Mouse (Mus musculus) cerebellum, adult 18-20 months (tissue): ENCODE data around the gene Gm20388.

ENCODE experiments used
- DNase-seq, 2 experiments: peaks; one replicate each; pipeline ENCODE4 v3.0.0; 2021

Gene Gm20388

DNA sequence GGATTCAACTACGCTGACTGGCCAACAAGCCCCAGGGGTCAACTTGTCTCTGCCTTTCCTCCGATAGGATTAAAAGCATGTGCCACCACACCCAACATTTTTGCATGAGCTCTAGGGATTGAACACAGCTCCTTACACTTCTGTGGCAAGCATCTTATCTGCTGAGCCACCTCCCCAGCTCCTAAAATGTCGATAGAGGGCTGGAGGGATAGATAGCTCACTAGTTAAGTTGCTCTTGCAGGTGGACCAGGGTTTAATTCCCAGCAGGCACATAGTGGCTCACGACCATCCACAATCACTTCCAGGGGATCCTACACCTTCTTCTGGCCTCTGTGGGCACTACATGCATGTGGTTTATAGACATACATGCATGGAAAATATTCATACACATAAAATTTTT lies 1251.8 kb downstream of the Gm20388 start:
- DNase-seq = no peak

DNA sequence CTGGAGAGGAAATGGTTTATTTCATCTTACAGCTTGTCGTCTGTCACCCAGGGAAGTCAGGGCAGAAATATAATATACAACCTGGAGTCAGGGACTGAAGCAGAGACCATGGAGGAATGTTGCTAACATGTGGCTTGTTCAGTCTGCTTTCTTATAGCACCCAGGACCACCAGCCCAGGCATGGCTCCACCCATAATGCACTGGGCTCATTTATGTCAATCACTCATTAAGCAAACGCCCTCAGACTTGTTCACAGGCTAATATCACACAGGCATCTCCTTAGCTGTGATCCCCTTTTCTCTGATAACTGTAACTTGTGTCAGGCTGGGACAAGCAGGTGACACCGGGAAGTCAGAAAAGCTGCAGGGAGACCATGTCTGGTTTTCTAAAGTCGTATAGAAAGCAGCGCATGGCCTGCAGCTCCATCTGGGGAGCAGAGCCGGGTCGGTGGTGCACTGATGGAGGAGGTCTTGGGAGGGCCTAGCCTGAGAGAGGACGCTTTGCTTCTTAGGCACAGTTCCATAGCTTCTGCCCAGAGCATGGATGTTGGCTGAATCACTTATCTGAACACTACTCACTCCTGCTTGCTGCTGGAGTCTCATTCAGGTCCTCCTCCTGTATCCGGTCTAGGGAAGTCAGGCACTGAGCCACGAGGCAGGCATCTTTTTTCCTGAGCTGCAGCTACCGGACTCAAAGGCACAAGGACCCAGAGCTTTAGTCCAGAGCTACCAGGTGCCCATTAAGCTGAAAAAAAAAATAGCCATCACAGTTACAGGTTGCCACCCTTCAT lies 1252.5 kb downstream of the Gm20388 start:
- no peak for DNase-seq

DNA sequence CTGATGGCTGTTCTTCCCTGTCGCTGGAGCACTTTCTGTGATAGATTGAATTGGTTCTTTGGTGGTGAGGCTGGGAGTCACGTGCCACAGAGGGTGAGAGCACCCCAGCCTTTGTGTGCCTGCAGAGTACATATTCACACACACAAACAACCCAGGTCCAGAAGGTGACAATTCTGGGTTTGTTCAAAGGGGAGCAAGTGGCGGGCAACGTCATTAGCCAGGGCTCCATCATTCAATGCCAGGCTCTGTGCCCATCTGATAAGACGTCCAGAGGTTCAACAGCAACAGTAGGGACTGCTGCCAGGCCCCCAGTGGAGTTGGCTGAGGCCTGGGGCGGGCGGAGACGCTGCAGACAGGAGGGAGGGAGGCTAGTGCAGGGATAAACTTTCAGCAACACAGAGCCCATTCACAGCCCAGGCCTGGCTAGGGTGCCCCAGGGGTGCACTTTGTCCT lies 1253.4 kb downstream of the Gm20388 start:
- no peak for DNase-seq

DNA sequence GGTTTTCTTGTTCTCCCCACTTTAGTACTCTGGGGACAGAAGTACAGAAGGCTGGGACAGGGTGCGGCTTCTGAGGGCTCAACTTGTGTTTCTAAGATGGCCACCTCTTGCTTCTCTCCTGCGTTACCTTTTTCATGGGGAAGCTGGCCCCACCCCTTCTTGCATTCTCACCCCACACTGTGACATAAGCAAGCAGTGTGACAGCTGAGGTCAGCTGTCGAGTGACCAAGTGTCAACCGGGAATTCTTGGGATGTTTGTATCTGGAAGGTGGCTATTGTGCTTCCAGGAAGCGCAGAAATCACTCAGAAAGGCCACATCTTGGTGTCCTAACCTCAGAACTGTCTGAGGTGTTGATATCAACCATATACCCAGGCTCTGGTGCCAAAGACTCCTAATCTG lies 1257.4 kb downstream of the Gm20388 start:
- DNase-seq = no peak

DNA sequence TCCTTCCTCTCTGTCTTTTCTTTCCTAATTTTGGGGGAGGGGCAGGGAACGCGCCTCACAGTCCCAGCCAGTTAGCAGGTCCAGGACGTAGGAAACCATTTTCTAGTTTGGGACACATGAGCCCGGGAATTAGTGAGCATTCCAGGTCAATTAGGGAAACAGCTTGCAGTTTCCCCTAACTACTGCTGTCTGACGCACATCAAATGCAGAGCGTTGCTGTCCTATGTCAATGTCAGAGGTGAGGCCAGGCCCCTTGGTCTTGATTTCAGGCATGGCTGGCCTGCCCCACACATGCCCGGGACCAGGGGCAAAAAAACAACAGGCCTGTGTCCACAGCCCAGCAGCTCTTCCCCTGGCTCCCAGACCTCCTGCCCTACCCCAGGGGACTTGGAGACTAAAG lies 1259.5 kb downstream of the Gm20388 start:
- DNase-seq = no peak

DNA sequence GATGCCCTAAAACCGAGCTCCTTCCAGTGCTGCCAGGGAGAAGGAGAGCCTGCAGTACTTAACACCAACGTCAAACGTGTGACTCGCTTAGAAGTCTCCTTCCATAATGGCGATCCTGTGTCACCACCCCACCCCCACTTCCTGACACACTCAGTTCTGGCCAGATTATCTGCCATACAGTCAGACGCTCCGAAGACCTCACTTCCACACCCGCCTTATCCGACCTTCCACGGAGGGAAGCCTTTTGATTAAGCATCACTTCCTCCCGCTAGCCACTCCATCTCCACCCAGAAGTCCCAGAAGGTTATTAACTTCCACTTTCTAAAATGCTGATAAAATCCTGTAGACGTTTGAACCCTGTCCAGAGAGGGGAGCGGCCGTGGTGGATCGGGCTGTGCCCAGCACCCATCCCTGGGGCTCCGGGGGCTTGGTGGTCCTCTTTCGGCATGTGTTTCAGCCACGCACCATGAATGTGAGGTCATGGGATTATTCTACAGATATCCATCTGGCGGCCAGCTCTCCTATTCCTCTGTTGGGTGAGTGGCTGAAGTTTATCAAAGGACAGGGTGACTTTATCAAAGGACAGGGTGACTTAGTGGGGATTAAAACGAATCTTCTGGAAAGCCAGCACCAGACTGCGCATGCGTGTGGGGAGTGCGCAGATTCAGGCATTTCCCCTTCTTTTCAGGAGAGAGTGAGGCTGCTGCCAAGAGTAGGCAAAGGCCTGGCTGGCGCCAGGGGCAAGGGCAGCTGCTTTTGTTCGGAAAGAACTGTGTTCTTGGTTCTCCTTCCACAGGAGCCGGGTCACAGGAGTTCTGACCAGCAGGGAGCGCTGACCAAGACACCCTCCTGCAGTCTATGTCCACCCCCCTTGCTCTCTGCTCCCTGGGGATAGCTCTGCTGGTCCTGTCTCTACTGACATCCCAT lies 1260.2 kb downstream of the Gm20388 start:
- no peak for DNase-seq

DNA sequence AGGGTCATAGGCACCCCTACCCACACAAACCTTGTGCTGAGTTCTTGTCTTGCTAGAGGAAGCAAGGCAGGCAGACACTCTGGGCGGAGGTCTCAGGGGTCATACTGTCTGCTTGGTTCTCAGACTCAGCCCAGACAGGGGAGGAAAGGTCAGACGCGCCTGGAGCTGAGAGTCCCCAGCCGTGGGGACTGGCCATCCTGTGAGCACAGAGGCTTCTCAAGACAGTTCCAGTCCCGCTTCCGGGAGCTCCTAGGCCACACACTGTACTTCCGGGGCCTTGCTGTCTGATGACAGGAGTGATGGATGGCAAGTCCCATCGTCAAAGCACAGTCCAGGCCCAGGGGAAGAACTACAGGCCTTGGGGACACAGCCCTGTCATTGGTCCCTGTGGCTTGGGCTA lies 1261.9 kb downstream of the Gm20388 start:
- DNase-seq = no peak

DNA sequence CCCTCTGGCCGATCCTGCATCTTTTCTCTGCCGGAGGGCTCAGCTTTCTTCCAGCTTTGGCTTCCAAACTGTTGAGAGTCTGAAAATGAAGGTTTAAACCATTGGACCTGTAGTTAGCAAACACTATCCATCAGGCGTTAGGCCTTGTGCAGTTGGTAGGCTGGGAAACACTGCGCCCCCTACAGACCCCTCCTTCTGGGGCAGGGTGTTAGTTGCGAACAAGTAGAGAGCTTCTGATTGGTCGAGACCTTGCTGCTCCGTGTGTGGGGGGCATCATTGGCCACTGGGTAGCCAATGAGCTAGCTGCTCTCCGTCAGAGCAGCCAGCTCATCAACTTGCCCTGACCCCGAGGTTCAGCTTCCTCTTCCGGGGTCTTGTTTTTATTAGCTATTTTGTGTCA lies 1263.5 kb downstream of the Gm20388 start:
- no peak for DNase-seq

DNA sequence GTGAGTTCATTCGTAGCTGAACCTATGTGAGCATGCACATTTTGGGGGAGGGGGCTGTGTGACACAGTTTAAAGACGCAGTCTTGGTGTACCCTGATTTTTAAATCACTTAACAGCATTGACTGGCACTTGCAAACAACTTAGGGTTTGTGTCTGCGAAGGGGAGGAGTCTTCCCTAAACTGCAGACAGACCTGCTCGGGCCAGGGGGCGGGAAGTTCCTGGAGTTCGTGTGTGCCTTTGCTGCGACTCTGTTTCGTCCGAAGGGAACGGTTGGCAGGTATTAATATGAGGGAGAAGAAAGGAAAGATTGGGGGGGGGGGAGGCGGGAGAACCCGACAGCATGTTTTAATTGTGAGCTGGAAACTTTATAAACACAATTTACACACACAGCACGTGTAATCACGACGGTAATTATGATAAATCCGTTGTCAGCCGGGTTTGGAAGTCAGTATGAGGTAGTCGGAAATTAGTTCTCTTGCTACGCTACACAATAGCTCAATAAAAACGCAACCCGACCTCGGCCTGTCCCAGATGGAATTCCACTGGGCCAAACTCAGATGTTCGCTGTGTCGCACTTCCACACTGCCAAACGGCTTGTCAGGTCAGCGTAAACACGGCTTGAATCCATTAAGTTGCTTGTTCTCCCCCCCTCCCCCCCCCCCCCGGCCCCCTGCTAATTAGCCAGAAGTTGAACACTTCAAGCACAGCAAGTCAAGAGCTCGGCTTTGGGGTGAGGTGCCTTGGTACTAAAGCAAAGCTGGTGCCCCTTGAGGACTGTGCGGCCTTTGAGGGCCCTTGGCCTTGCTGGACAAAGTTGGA lies 1264.3 kb downstream of the Gm20388 start:
- no peak for DNase-seq

DNA sequence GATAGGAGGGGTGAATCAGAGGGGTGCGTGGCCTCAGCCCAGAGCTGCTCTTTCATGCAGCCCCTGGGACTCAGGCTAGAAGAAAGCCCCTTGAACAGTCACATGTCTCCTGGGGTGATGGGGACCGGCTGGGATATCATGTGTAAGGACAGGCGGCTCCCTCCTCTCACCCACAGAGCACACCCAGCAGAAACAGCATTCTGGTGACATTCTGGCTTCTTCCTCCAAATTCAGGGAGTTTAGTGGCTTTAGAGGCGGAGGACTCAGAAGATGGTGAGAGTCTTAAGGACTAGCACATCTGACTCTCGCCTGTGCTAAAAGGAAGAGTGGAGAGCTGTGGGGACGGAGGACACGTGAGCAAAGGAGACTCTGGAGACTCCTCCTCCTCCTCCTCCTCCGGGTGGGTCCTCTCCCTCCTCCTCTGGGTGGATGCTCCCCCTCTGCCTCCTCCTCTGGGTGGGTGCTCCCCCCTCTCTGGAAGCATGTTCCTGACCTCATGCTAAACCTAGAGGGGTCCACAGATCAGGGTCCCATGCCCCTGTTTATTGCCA lies 1265.0 kb downstream of the Gm20388 start:
- DNase-seq = no peak

DNA sequence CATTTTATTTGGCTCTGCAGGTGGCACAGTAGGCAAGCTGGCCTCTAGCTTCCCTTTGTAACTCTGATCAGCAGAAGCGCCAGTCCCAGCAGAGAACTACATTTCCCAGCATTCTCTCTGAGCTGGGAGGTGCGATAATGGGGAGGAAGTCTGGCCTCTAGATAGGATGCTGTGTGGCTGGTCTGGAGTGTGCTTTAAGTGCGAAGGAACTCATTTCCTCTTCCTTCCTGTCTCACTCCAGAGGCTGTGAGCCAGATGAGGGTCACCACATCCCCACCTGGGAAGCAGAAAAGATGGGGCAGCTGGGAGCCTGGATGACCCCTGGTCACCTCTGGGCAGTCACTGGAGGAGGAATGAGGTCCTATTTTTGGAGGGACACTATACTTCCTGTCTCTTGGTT lies 1265.7 kb downstream of the Gm20388 start:
- no peak for DNase-seq

DNA sequence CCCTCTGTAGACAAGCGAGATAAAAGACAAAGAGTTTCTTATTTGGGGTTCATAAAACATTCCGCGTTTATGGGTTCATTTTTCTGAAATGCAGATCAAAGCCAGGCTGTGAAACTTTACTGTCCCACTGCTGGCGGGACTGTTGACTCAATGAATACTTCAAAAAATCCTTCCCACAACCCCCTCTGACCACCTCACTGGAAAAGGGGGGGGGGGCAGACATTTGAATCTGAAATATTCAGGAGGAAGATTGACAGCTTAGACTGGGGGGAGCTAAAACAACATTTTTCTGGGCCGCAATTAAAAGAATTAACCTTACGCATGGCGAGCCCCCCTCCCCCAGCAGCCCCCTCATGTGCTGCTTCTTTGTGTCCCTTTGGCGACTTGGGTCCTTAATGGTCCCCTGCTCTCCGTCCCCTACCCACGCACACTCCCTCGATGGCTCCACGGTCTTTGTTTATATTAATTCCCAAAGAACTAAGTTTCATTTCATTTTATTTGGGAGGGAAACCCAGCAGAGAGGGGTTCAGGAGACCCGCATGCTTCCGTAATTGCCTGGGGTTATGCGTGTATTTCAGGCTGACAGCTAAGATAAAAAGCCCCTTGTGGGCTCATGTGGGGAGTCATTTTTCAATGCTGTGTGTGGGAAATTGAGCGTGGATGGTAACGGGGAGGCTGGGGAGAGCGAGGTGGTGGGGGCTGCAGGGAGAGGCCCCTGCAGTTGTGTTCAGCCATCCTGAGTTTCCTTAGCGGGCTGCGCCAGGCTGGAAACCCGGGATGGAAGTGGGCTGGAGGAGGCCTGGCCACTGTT lies 1270.0 kb downstream of the Gm20388 start:
- DNase-seq = no peak

DNA sequence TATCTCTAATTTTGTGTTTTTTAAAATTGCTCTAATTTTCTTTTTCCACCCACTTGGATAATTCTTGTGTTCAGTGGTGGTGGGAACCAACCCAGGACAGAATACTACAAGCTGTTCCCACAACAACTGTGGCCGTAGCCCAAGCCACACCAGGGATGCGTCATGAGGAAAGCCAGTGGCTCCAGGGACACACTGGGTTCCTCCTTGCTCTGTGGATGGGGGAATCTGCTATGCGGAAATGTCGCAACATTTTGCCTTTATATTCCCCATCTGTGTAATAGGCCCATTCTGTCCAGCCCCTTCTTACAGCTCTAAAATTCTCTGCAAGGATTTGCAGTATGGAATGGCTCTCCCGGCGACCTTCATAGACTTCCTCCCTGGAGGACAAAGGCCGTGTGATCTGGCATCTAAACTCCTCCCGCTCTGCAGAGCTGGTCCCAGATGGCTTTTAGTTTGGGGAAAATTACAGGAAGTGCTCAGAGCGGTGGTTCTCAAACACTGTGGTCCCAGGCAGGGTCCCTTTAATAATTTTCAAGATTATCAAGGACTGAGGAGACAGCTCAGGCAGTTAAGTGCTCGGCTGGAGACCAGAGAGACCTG lies 1270.7 kb downstream of the Gm20388 start:
- no peak for DNase-seq

DNA sequence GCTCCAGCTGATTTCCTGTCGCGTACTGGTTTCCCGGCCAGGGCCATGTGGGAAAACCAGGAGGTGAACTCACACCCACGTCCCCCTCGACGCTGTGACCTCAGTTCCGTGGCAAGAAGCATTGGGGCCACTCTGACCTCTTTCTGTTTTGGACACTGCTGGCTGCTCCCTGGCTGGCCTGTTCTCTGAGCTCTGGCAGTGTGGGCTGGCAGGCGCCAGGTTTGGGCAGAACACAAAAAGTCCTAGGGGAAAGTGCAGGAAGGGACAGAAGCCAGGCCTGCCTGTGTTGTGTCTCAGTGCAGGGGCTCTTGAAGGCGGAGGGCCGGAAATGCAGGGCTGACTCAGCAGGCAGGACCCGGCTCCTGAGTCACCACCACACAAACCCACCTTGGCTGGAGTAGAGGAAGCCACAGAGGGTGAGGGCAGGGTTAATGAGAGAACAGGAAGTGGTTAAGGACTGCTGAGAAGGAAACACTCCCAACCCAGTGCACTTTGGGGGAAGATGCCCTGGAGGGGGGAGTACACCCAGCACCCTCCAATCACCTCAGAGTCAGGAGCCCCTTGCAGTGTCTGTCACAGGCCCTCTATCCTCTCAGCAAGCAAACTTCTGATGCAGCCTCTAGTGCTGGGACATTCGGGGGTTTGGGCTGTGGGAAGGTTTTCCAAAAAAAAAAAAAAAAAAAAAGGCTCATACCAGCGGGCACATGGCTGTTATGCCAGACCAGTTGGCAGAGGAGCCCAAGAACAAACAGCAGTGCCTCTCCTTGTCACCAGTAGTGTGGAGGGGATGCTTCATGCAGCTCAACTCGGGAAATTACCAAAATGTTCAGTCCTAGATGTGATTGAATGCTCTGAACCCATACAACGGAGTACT lies 1277.1 kb downstream of the Gm20388 start:
- DNase-seq = no peak

DNA sequence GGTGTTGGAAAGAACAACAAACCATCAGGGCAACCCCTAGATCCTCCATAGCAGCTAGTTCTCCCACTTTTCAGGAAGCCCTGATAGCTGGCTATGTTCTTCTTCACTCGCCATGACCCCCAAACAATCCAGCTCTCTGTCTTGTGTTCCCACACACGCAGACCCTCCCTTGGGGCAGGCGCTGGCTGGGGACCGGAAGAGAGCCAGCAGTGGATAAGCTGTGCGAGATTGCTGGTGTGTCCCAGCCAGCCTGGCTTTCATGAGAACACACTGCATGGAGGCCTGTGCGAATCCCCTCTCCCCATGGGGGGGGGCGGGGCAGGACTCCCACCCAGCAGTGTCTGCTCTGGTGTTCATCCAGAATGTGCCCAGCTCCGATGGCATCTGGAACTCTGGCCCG lies 1278.4 kb downstream of the Gm20388 start:
- DNase-seq = no peak

DNA sequence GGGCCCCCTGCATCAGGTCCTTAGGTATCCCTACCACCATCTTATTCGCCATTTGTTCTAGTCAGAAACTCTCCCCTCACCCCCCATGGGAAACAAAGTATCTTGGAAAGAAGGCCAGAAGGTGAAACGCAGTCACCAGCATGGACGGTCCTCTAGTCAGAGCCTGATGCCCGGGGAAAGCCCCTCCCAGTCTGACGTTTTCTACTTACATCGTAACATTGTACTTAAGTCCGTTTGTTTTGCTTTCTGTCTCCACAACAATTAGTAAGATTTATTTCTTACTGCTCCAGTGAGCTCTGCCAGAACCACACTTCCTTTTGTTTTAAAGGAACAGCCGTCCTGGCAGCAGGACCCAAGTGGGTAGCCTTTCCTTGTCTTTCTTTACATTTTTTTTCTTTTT lies 1281.8 kb downstream of the Gm20388 start:
- DNase-seq = no peak

DNA sequence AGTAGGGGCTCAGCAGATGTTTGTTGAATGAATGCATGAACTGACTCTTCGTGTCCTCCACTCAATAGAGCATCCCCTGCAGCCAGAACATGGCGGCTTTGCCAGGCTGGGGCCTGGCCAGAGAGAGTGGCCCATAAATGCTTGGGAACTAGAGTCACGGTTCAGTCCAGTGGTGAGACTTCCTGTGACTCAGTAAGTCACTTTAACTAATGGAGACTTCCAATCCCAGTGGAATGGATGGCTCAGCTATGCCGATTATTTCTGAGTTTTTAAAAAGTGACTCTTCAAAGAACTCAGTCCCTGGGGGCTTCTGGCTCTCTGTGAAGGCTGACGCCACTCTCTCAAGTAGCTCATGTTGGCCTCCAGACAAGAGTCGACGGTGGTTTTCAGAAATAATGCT lies 1285.3 kb downstream of the Gm20388 start:
- no peak for DNase-seq

DNA sequence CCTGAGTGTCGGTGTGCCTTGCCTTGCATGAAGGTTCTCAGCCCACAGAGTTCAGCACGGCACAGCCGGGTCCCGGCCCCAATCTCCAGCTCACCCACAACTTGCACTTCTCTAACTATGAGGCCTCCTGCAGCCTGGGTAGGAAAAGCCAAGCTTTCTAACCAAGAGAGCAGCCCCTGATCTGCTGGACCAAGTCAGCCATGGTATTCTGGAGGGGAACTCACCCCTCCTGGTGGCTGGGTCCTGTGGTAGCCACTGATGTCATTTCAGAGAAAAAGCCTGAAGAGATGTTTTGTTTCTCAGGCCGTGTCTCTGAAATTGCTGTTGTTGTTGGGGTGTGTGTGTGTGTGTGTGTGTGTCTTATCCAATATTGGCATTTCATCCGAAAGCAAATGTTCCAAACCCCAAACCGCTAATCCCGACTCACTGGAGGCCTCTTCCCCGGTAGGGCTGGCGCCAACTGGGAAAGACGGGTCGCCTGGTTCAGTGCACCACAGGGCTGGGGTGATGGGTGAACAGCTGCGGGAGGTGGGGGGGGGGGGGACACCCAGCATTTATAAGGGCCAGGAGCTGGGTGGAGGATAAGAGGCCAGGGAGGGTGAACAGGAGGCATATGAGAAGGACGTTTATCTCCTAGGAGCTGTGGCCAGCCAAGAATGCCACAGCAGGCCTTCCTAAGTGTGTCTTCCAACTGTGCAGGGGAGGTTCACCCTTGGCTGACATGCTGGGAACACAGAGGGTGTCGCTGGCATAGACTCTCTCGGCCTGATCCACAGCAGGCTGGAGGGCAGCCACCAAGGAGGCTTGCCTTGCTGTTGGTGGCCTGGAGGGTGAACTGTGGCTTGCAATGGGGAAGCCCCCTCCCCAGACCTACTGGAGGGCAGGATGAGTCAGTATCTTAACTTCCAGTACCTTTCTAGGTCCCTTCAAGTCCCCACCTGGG lies 1286.4 kb downstream of the Gm20388 start:
- no peak for DNase-seq

DNA sequence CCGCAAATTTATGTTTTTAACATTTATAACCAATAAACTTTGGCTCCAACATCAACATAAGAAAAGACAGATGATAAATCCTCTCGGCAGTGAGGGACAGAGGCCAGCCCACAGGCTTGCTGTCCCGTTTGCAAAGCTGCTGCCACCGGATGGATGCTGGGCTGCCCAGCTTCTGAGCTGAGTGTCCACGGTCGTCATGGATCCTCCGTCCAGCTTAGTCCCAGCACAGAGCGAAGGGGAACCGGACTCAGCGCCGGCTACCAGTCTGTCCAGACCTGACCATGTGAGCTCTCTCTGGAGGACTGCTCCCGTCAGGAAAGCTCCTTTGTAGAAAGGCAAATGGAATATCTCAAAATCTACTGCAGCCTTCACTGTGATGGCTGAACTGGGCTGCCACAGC lies 1289.4 kb downstream of the Gm20388 start:
- DNase-seq = no peak
